Mouse (Mus musculus): ENCODE measurements around the gene Sstr5.

Gene Sstr5

DNA sequence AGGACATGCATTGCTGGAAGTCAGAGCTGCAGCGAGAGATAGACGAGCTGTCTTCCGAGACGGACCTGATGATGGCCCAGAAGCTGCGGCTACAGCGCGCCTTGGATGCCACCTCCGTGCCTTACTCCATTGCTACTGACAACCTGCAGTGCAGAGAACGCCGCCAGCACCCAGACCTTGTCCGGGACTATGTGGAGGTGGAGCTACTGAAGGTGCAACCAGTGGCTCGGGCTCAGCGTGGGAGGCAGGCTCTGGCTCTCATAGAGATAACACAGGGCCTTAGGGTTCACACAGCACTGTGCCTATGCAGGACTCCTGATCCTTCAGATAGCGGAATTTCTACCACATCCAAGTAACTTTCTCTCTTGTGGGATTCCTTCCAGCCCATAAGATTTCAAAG, 25.0 kb downstream of the Sstr5 start:
- DNase-seq, result no peak

DNA sequence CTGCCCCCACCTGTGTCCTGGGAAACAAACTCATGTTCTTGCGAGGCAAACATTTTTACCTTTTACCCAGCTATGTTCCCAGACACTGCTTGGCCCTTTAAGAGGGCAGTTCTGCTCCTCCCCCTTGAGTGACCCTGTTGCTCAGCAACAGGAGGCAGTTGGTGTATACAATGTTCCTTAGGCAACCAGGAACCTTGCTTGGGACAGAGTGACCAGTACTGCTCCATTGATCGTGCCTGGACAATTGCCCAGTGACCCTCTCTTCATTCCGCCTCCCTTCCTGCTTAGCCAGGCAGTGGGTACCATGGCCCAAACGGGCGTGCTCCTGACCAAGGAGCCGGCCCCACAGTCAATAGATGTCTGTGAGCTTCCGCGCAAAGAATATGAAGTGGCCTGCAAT, 25.7 kb downstream of the Sstr5 start:
- no peak for DNase-seq

DNA sequence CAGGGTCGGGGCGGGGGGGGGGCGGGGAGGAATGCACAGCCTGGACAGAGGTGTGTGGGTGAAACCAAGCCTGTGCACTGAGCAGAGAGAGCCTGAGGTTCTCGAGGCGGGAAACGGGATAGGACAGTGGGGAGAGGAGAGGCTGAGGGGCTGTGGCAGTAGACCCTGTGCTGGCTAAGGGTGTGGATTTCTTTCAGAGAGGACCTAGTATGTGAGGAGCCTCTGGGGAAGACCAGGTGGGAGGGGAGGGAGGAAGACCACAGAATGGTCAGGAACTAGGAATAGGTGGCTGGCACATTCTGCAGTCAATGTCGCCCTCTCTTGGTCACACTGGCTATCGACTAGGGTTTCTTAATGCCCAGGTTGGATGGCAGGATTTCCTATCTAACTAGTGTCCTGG, 27.3 kb downstream of the Sstr5 start:
- DNase-seq, result peak; percentile 49 to 57

DNA sequence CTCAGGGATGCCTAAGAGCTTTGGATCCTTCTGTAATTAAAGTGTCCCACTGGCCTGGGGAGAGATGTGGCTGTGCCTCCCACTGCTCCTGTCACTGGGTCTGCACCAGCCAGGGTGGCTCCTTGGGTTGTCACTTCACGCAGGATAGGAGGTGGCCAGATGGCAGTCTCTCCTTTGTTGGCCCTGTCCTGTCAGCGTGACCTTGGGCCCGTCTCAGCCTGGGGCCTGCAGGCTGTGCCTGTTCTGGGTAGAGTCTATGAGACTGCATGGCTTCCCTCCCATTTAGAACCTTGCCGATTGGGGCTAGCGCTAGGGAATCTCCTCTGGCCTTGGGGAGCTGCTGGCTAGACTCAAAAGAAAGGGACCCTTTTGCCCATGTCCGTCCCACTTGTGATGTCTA, 28.8 kb downstream of the Sstr5 start:
- no peak for DNase-seq

DNA sequence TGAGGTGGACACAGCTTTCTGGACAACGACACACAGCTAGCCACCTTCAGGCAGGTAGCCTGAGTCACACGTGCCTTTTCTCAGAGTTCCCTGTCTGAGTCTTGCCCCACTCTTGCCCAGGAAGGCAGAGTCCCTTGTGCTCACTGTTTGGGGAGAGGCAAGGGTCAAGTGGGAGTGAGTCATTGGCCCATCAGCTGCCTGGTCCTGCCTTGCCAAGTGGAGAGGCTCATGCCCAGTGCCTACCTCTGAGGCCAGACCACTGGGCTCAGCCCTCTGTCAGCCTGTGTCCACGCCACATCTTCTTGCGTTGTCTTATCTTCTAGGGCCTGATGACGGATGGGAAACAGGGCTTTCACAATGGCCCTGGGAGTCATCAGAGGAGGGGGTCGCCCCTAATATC, 29.3 kb downstream of the Sstr5 start:
- no peak for DNase-seq

DNA sequence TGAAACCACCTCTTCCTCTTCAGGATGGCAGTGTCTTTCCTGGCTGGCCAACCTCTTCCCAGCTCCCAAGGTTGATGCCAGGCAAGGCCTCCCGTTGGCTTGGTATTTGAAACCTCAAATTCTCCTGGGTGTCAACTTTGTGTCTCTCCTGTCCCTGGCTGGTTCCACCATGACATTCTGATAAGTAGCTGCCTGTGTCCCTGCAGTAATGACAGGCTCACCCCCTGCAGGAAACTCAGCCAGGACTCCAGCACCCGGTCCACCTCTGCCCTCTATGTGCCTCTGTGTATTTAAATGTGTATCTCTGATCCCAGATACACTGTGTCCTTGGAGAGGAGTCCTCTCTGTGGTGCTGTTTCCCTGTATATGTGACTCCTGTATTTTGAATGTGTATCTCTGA, 30.8 kb downstream of the Sstr5 start:
- DNase-seq, result no peak

DNA sequence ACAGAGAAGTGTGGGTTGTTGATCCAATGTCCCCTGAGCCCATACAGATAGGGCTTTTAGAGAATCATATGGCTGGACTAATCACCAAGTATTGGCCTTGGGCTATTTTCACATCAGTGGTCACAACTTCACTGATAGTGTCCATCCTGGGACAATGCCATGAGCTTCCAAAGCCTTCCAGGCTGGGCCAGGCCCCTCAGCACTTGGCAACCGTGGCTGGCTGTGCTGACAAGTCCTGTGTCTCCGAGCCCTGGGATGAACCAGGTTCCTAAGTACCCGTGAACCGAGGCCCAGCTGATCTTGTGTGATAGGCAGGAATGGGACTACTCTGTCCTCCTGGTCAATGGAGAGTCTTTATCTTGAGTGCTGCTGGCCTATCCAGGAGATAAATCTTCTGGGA, 33.0 kb downstream of the Sstr5 start:
- DNase-seq, result no peak

DNA sequence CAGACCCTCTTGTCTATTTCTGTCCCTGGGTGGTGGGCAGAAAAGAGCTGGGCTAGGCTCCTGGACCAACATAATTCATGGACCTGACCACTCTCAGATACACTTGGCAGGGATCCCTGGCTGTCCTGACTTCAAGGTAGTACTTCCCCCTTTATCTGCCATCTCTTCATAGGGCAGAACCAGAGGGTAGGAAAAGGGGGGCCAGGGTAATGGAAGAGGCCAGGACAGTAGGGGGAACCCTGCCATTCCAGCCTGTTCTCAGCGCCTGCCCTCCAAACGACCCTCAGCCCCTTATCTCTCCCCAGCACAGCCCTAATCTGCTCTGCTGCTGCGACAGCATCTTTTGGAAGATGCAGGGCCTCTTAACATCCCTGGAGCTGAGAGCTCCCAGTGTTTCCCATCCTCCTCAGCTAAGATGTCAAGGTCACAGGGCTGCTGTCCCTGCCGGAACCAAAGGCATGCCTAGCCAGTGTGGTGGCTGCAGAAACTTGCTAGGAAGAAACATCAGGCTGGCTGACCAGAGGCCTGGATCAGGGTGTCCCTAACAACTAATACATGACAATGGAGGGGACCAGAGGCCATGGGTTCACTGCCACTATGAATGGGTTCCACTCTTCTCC, 33.7 kb downstream of the Sstr5 start:
- no peak for DNase-seq

DNA sequence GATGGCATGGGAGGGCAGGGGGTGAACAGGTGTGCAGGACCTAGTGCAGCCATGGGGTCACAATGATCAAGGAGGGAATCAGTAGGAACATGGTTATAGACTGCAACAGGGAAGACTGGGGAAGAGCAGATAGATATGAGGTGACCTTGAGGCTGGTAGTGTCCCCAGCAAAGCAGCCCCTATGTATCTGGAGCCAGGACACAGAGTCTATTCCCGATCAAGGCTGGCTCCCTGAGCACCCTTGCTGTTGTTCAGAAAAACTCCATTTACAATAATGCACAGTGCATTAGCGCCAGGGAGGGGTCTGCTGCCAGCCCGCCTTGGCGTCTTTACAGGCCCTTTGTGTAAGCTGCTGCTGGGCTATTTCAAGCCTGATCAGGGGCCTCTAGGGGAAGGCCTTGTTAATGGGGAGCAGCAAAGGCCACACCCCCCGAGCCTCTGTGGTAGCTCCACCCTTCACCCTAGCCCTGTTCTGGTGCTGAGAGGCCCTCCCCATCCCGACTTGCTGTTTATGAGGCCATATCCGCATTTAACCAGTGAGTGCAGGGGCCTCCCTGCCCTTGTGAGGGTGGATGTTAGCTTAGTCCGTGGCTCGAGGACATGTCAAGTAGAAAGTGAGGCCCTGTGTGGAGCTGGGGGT, 34.7 kb downstream of the Sstr5 start:
- DNase-seq, result no peak

DNA sequence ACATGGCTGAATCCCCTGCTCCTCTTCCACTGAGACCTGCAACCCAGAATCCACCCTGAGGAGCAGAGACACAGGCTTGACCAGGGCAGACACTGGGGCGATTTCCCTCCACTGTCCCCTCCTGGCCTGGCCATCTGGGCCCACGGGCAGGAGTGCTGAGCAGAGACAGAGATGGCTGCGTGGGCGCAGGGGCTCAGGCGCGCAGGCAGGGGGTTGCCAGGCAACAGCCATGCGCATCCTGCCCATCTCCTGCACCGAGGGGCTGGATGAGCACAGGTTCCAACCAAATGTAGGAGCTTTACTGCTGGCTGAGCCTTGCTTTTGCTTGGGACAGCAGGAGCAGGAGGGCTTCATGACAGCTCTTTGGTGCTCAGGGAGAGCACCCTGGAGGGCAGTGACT, 40.5 kb downstream of the Sstr5 start:
- no peak for DNase-seq

DNA sequence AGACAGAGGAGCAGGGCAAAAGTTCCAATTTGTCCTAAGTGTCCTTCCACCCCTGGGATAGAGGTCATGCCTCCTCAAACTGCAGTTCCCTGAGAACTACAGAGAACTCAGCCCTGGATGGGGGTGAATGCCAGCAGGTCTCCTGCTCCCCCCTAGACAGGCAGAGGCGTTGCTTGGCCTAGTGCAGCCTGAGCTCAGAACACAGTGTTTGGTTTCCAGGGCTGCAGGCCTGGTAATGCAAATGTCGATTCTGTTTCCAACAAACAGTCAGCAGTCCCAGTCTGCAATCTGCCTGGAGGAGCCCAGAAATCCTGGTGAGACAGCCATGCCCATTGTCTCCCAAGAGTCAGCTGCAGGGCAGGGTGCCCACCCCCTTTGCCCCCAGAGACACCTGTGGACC, 42.8 kb downstream of the Sstr5 start, which contains the start of gene Tekt4:
Gene Tekt4, plus strand, starts transcription at position 344 of the 400 bp plus-strand sequence.
- DNase-seq, result no peak

DNA sequence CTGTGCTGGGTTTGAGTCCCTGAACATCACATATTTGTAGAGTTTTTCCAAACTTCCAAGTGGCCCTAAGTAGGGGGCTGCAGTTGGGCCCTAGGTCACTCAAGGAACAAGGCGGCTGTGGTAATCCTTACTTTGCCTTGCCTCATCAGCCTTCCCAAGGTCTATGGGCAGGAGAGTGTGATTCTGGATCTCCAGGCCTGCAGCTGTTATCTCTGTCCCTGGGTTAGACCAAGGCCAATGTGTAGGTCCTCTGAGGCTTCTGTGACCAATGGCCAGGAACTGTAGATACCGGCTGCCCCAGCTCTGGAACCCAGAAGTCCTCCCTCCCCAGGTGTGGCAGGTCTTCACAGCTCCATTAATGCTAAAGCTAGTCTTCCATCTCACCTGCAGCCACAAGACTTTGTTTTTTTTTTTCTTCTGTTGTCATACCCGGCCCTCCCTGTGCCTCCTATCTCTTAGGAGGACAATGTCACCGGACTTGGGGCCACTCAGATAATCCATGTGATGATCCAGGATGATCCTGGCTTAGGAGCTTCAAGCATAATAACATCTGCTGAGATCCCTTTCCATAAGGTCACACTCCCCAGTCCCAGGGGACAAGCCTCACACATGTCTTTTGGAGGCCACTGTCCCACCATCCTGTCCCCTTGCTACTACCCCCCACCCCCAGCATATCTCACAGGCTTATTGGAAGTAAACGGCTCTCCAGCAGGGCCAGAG, 44.7 kb downstream of the Sstr5 start:
- DNase-seq, result no peak

DNA sequence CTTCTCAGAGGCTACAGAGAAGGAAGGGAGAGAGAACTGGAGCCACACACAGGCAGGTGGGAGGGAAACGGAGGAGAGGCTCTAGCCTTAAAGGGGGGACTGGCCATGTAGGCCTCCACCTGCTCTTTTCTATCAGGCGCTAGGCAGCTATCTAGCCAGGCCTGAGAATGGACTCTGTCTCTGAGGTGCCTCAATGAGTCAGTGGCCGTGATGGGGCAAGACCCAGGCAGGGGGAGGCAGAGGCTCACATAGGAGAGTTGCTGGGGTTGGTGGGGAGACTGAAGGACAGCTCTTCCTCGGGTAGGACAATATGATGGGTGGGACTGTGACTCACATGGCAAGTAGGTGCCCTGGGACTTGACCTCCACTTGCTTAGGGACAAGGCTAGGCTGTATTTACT, 46.8 kb downstream of the Sstr5 start:
- DNase-seq, result no peak

DNA sequence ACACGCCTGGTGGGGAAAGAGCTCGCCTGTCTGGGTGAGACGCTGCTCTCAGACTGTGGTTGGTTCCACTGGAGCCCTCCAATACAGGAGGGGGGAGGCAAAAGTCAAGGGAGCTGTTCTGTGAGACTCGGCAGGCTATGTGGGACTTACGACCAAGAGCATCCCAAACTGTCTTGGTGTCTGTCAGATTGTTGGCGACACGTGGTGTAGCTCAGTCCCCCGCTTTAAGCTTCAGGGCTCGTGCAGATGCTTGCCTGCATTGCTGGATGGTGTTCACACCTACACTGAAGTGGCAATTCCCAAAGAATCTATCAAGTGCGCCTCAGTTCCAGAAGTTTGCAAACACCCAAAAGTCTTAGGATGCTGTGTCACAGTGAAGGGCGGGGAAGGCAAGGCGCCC, 49.2 kb downstream of the Sstr5 start:
- no peak for DNase-seq

DNA sequence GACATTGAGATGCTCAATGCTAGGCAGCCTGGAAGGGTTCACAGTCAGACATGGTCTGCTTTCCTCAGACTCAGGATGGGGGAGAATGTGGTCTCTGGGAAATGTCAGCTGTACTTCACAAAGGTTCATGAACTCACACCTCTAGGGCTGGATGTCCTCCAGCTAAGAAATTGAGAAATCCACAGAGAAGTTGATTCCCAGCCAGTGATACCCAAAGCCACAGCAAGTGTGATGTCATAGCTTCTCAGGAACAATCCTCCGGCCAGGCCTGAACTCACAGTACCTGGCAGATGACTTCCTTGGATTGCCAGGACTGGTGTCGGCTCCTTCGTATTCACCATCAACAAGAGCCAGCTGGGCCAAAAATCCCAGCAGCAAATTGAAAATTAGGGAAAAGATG, 51.2 kb downstream of the Sstr5 start:
- no peak for DNase-seq

DNA sequence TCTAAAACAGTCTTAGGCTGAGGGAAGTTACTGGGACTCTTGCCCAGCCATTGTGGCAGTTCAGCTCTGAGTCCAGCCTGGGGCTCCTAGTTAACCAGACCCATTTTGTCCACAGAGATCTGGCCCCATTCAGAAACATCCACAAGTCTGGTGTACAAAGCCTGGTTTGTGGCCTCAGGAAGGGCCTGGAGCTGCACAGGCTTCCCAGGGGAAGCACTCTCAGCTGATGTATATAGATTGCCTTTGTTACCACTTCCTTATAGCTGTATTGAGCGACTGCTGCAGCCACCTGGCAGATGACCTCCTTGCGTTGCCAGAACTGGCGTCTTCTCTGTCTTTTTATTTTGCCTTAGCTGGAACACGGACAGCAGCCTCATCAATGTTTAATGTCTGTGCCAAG, 52.0 kb downstream of the Sstr5 start:
- no peak for DNase-seq

DNA sequence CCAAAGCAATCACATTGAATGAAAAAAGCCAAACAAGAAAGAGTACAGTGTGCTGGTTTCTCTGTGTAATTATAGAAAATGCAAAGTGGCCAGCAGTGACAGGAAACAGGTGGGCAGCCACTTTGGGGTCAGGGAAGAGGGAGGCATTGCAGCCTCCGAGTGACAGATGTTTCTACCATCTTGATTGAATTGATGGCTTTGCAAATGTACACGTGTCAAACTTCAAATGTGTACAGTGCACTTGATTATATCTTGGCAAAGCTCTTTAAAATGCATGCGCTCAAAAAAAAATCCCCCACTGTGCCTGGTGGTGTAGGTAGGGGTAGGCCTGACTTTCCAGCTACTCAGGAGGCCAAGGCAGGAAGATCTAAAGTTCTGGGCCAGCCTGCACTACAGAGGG, 54.2 kb downstream of the Sstr5 start:
- no peak for DNase-seq

DNA sequence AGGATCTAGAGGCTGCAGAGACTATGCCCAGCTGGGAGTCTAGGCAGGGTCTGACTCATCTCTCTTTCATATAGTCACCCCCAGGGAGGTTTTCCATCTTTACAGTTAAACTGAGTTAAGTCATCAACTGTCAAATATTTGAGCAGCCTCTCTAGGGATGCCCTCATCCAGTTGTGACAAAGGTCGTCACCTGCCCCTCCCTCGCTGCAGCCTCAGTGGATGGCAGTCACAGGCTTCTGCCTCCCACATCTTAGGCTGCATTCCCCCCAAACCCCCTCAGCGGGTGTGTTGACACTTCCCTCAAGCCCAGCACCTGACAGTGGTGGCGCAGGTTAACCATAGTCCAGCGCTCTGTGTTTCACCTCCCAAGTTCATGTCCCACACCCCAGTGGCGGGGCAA, 55.7 kb downstream of the Sstr5 start:
- DNase-seq, result no peak
